Mouse (Mus musculus) bone marrow, adult 2 months (tissue): ENCODE measurements around the gene Smyd1. TPM values are rescaled to one million over a fixed set of nuclear protein-coding genes. Genes with fewer than 3 reads are reported as not detected.
"Not testable (repeated sequence)": the region's sequence is repeated elsewhere in the genome, so short reads cannot be mapped to it uniquely, and the experiment has no call there.

ENCODE experiments used
- H3K27ac ChIP-seq: fragments of 200-500 bp; 2 replicates; pipeline ENCODE4 v1.5.1; 2012; ENCODE audit warnings: low read depth, mild to moderate bottlenecking, control low read depth, inconsistent platforms, low read length; ENCODE audit not compliant: control insufficient read depth, poor library complexity, insufficient read depth
- H3K4me1 ChIP-seq: fragments of 200-500 bp; 2 replicates; pipeline ENCODE4 v1.6.1; 2011; ENCODE audit warnings: low read length; ENCODE audit not compliant: control insufficient read depth, insufficient read depth
- H3K4me3 ChIP-seq: fragments of 200-500 bp; replicated peaks from 2 replicates; pipeline ENCODE3; 2011; ENCODE audit warnings: mild to moderate bottlenecking, low read depth, low read length, control low read depth; ENCODE audit not compliant: control insufficient read depth
- CTCF ChIP-seq: fragments of 200-500 bp; IDR thresholded peaks from 2 replicates; pipeline ENCODE4 v1.5.1; 2011; ENCODE audit warnings: low read length, control low read depth; ENCODE audit not compliant: control insufficient read depth, insufficient read depth
- POLR2A ChIP-seq: fragments of 200-500 bp; IDR thresholded peaks from 2 replicates; pipeline ENCODE4 v1.6.1; 2011; ENCODE audit warnings: low read depth, mild to moderate bottlenecking, control low read depth, low read length, borderline replicate concordance; ENCODE audit not compliant: control insufficient read depth
- whole genome bisulfite sequencing: fragments of 180-500 bp; shearing (Covaris S2); methylation state at CpG from one replicate; pipeline ENCODE4 v1.1.7; 2018; 5-methylcytosine and 5-hydroxymethylcytosine counted together
- polyA plus RNA-seq: library from polyadenylated mRNA; stranded (reverse); fragments of >200 nt; gene quantifications from 2 replicates; pipeline ENCODE4 v1.2.4, GENCODE M21; 2011; ENCODE audit warnings: low replicate concordance; ENCODE audit not compliant: missing spikeins, insufficient read depth, insufficient read length

The Smyd1 gene
- polyA plus RNA-seq, 1 experiment: 0.45 TPM

DNA sequence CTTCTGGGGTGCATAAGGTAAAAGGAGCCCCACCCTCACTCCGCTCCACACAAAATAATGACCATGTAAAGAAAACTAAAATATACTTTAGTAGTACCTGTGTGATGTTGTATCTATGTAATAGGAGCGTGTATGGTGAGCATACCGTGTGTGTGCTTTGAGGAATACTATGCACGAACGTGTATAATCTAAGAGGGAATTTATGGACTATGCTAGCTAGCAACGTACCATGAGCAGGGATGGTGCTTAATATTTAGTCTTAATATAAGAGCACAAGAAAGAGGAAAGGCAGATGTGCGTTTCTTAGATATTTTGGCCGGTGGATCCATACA, 51.0 kb downstream of the Smyd1 start:
- H3K4me1 ChIP-seq: no peaks in the 10 kb centered on the region; the same call in 1 of the 2 replicates
- TF ChIP-seq CTCF (no peak), POLR2A (no peak)
- peak overlapping the region; percentile 54 for H3K27ac ChIP-seq
- 4% methylated on average over 8 of the region's 8 CpGs for WGBS
- H3K4me3 ChIP-seq: peak overlapping the region; percentile 60

DNA sequence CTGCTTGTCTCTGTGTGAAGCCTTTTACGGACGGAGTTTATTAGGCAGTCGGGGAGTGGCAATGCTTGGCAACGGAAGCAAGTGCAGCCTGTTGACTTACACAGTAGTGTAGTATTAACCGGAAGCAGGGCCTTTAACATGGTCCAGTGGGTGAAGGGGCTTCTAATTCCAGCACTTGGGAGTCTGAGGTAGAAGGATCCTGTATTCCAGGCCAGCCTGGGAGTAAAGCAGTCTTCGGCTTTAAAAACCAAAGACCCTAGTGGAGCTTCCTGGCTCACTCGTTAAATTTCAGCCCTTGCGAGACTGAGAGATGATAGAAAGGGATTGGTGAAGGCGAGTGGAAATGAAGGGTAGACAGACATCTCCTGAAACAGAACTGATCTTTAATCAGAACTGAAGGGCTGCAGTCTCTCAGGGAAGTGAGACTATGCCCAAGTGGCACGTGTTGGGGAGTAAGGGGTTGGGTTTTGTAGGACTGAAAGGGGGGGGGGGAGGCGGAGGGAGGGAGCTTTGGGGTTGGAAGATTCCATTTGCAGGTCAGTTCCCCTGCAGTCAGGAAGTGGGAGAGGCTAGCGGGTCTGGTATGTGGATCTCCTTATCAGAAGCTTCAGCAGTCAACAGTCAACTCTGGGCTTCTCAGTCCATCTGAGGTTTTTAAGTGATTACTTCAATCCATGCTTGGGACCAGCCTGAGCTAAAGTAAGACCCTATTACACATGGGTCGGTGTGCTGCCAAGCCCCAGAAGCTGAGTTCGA, 51.6 kb downstream of the Smyd1 start:
- Histone ChIP-seq H3K4me1 (no peaks in the 10 kb centered on the region; the same call in 1 of the 2 replicates), H3K27ac (peak overlapping the region; percentile 54), H3K4me3 (peak overlapping the region; percentile 58)
- 23% methylated on average over 14 of the region's 14 CpGs for WGBS
- TF ChIP-seq CTCF (no peak), POLR2A (no peak)

DNA sequence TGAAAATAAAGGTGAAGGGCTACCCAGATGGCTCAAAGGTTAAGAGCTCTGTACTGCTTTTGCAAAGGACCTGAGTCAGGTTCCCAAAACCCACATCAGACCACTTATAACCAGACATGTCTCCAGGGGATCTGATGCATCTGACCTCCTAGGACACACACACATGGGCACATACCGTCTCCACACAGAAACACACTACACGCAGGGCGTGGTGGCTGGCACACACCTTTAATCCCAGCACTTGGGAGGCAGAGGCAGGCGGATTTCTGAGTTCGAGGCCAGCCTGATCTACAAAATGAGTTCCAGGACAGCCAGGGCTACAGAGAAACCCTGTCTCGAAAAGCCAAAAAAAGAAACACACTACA, 52.4 kb downstream of the Smyd1 start:
- WGBS: 81% methylated on average over 6 of the region's 6 CpGs

DNA sequence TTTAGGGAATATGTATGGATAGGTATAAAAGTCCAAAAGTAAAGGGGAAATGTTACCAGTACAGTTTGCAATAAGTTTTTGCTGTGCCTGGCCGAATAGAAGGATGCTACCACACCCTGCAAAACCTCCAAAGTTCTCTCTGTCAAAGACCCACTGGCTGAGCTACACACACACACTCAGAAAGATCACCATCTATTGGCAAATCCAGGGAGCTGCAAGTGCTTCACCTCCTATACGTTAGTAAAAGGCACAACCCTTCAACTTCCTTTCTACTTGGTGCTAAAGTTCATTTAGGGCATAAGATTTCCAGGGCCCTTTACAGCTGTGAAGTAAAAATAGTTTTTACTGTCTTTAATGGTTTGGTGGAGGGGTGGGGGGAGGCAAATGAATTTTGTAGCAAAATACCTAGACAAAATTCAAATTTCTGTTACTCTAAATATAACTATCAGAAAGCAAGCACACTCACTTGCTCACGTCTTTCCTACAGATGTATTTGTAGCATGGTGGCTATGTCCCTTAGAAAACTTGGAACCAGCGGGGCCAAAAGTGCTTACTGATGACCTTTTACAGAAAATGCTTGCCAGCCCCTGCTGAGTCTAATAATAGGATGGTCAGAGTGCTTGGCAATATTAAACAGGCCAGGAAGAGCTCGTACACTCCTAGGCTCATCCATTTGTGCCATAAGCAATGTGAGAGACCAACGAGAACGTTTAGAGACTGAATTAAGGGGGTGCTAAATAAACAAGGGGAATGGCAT, 52.9 kb downstream of the Smyd1 start:
- WGBS: 58% methylated on average over 7 of the region's 7 CpGs
- H3K27ac ChIP-seq: no peak overlapping the region
- no peaks in the 10 kb centered on the region; the same call in 1 of the 2 replicates for H3K4me1 ChIP-seq
- H3K4me3 ChIP-seq: no peak overlapping the region
- TF ChIP-seq POLR2A (no peak), CTCF (no peak)

More for the DNA sequence above, 52.4 kb downstream of the Smyd1 start:
- not testable (repeated sequence) for H3K4me1 ChIP-seq, H3K27ac ChIP-seq, H3K4me3 ChIP-seq

DNA sequence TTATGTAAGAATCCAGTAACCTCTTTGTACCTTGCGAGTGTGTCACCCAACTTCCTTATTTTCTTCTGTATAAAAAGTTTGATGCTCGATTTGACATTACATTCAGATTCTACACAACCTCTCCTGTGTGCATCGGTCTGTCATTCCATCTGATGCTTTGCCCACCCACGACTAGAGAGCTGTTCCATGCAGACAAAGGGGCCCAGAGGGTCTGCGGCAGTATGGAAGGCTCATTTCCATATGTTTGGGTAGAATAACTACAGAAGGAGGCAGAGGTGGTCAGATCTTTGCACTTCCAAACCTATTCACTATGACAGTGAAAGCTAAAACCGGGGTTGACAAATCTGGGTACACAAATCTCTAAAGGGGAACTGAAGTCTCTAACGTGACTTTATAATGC, 54.4 kb downstream of the Smyd1 start:
- not testable (repeated sequence) for H3K4me1 ChIP-seq, H3K4me3 ChIP-seq, H3K27ac ChIP-seq
- WGBS: 64% methylated on average over 7 of the region's 7 CpGs

DNA sequence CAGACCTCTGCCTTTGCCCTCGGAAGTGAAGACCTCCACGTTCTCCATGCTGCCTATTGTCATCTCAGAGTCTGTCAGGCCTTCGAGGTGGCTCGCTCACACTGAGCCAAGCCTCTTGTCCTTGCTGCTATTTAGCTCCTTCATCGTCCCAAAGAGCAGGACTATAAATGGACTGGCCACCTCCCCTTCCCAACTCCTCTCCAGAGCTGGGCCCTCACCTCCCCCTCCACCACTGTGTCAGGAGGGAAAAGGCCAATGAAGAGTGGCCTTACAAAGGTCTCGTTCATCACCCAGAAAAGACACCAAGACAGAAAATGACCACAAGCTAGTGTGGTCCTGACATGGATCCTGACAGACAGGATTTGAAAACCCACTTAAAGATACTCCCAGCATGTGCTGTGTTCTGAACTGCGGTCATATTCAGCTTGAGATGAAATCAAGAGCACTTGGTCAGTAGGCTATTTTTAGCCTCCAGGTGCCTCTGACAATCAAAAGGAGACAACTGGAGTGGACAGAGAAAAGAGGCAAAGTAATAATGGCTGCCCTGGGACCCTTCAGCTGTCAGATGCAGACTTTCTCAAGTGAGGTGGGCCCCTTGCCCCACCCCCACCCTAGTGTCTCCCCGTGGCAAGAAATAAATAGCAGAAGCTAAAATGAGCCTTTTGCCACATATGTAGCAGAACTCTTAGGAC, 59.7 kb downstream of the Smyd1 start:
- WGBS: 75% methylated on average over 8 of the region's 8 CpGs
- Histone ChIP-seq H3K4me3 (no peak overlapping the region), H3K27ac (no peak overlapping the region), H3K4me1 (no peaks in the 10 kb centered on the region)
- TF ChIP-seq POLR2A (no peak), CTCF (no peak)

DNA sequence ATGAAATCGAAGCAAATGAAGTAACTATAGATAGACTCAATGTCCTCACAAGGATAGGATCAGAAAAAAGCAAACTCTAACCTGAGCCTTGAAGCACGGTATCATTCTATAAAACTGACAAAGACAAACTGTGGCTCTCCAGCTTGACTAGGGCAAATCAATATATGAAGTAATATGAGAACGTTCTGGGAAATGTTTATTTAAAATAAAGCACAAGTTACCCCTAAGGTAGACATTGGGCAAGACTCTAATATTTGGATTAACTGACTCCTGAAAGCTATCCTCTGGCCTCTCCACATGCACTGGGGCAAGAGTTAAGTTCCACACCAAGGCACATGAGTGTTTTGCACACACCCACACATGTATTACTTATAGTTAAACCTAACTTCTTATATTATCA, 61.0 kb downstream of the Smyd1 start:
- 76% methylated on average over 3 of the region's 3 CpGs for WGBS
- no peak overlapping the region for H3K27ac ChIP-seq
- no peak overlapping the region for H3K4me3 ChIP-seq
- TF ChIP-seq POLR2A: no peak
- no peak for TF ChIP-seq CTCF
- no peaks in the 10 kb centered on the region for H3K4me1 ChIP-seq

DNA sequence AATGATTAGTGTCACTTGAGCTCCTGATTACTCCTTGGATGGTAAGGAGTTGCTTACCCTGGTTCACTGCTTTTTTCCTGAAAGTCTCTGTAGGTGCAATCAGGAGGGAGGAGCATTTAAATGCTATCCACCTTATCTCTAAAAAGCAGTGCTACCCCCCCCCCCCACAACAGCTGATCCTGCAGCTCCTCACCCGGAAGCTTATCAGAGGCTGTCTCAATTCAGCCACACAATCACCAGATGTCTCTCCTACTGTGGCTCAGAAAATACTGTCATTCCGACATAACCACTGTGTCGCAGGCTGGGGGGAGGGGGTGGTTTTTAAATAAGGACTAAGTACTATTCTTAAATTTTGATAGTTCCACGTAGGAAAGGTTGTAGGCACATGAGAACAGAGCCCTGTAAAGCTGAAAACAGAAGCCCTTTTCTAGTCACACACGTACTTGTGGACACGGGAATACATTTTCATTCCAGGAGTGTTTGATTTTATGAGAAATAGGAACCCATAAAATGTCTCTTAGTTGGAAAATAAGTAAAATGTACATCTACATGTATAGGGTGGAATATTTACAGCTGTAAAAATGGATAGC, 61.9 kb downstream of the Smyd1 start:
- WGBS: 23% methylated on average over 6 of the region's 6 CpGs
- TF ChIP-seq CTCF (no peak), POLR2A (no peak)
- Histone ChIP-seq H3K4me1 (no peaks in the 10 kb centered on the region), H3K27ac (no peak overlapping the region), H3K4me3 (no peak overlapping the region)

DNA sequence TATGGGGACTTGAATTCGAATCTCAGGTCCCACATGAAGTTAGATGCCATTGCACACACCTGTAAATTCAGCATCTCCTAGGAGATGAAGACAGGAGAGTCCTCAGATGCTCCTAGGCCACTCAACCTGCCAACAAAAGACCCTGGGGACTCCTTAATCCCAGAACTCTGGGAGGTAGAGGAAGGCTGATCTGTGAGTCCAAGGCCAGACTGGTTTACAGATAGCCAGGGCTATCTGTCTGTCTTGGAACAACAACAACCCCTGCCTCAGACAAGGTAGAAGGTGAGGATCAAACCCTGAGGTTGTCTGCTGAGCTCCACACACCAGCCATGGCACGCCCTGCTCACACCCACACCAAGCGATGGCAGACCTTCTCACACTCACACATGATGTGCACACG, 62.9 kb downstream of the Smyd1 start:
- TF ChIP-seq POLR2A: no peak
- TF ChIP-seq CTCF: no peak
- WGBS: 82% methylated on average over 4 of the region's 4 CpGs
- H3K4me1 ChIP-seq: no peaks in the 10 kb centered on the region
- H3K27ac ChIP-seq: no peak overlapping the region
- no peak overlapping the region for H3K4me3 ChIP-seq
